8 mouse cellular contexts compared by ENCODE assay signal in the genomic region with DNA sequence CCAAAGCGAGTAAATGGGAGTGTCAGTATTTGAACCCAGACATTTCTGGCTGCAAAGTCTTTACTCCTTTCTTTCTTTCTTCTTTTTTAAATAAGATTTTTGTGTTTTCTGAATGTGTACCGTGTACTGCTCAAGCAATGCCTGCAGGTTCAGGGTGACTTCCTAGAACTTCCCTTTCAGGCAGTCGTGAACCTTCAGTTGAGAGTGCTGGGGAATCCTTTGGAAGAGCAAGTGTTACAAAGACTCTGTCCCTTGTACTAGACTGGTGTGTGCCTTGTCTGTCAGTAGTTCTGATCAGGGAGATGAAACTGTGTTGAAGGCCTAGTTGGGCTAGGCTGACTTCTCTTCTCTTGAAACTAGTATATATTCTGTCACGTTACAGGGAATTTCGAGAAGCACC. TPM values are rescaled to one million over a fixed set of nuclear protein-coding genes. Genes with fewer than 3 reads are reported as not detected.
DNase-seq lines count a peak whose midpoint lies in the region; ATAC-seq lines count a peak whose summit lies in the region.

No protein-coding gene starts in this region.

- intact Hi-C loops in left cerebral cortex, postnatal 25 days (cut with DNase I), result loop anchor here (1.0 kb wide), 1 partner anchor 22 kb away; the partner anchor contains the start of gene Vamp1

- H3K27me3 ChIP-seq in lung, embryonic 15.5 days, result no peaks in the 10 kb centered on the region
- no peaks in the 10 kb centered on the region for H3K27me3 ChIP-seq in embryonic facial prominence, embryonic 11.5 days (ENCODE audit: control insufficient read depth, insufficient read depth, low read length)
- H3K27me3 ChIP-seq in intestine, embryonic 15.5 days (replicated peaks), result no peaks in the 10 kb centered on the region
- H3K27me3 ChIP-seq in neural tube, embryonic 14.5 days (ENCODE audit: control insufficient read depth, insufficient read depth, low read length), result no peaks in the 10 kb centered on the region

- DNase-seq in lung, postnatal 10 days, result no peak
- no peak for DNase-seq in embryonic facial prominence, embryonic 11.5 days (ENCODE audit: low spot score)
- no peak for DNase-seq in left cerebral cortex, postnatal 25 days (ENCODE audit: low spot score in 2 of 2)
- no peak for DNase-seq in spleen, adult 12 weeks (ENCODE audit: low spot score)
- no peak for DNase-seq in kidney, adult 11 months

- WGBS in lung, embryonic 15.5 days, result 25% methylated on average over 5 of the region's 5 CpGs
- WGBS in embryonic facial prominence, embryonic 11.5 days, result 45% methylated on average over 5 of the region's 5 CpGs
- WGBS in intestine, embryonic 15.5 days, result 36% methylated on average over 5 of the region's 5 CpGs
- 48% methylated on average over 5 of the region's 5 CpGs for WGBS in neural tube, embryonic 14.5 days

- no peak for ATAC-seq in lung, embryonic 15.5 days (ENCODE audit: borderline replicate concordance, extremely low read depth, low FRiP score, low TSS enrichment)
- ATAC-seq in embryonic facial prominence, embryonic 11.5 days (replicated peaks; ENCODE audit: insufficient number of reproducible peaks, low FRiP score, low TSS enrichment, low read depth), result no peak
- no peak for ATAC-seq in intestine, embryonic 15.5 days
- no peak for ATAC-seq in neural tube, embryonic 14.5 days (ENCODE audit: low read depth)

- H3K9ac ChIP-seq in lung, embryonic 15.5 days, result peak overlapping the region; percentile 80
- peak overlapping the region; percentile 80 for H3K9ac ChIP-seq in embryonic facial prominence, embryonic 11.5 days (replicated peaks; ENCODE audit: low read length)
- H3K9ac ChIP-seq in intestine, embryonic 15.5 days, result peak overlapping the region; percentile 72
- peak overlapping the region; percentile 70 for H3K9ac ChIP-seq in neural tube, embryonic 14.5 days (replicated peaks; ENCODE audit: low read depth, low read length)

- H3K9me3 ChIP-seq in lung, embryonic 15.5 days, result no peaks in the 10 kb centered on the region
- H3K9me3 ChIP-seq in embryonic facial prominence, embryonic 11.5 days (replicated peaks; ENCODE audit: control insufficient read depth, low read length), result no peaks in the 10 kb centered on the region
- no peaks in the 10 kb centered on the region for H3K9me3 ChIP-seq in intestine, embryonic 15.5 days
- no peaks in the 10 kb centered on the region for H3K9me3 ChIP-seq in neural tube, embryonic 14.5 days (ENCODE audit: control insufficient read depth, low read length)

- peak overlapping the region; percentile 66 for H3K4me2 ChIP-seq in lung, embryonic 15.5 days
- peak overlapping the region; percentile 79 for H3K4me2 ChIP-seq in embryonic facial prominence, embryonic 11.5 days (ENCODE audit: low read depth, low read length)
- H3K4me2 ChIP-seq in intestine, embryonic 15.5 days (replicated peaks), result peak overlapping the region; percentile 71
- peak overlapping the region; percentile 90 for H3K4me2 ChIP-seq in neural tube, embryonic 14.5 days (ENCODE audit: low read depth, low read length)

- peak overlapping the region; percentile 99 for H3K27ac ChIP-seq in lung, embryonic 15.5 days
- no peak overlapping the region for H3K27ac ChIP-seq in embryonic facial prominence, embryonic 11.5 days (replicated peaks; ENCODE audit: low read depth, low read length)
- H3K27ac ChIP-seq in intestine, embryonic 15.5 days, result peak overlapping the region; percentile 100; the same call in 1 of the 2 replicates
- peak overlapping the region; percentile 97 for H3K27ac ChIP-seq in neural tube, embryonic 14.5 days (ENCODE audit: low read depth, low read length)

- peaks cover 22% of the 10 kb centered on the region for H3K4me1 ChIP-seq in lung, embryonic 15.5 days
- H3K4me1 ChIP-seq in embryonic facial prominence, embryonic 11.5 days (ENCODE audit: control insufficient read depth, insufficient read depth, low read length), result peaks cover 3% of the 10 kb centered on the region; the same call in 1 of the 2 replicates
- no peaks in the 10 kb centered on the region; the same call in 1 of the 2 replicates for H3K4me1 ChIP-seq in intestine, embryonic 15.5 days (replicated peaks)
- H3K4me1 ChIP-seq in neural tube, embryonic 14.5 days (ENCODE audit: control insufficient read depth, insufficient read depth, low read length), result peaks cover 6% of the 10 kb centered on the region; the same call in 1 of the 2 replicates

- peaks cover 42% of the 10 kb centered on the region for H3K36me3 ChIP-seq in lung, embryonic 15.5 days
- peaks cover 6% of the 10 kb centered on the region for H3K36me3 ChIP-seq in embryonic facial prominence, embryonic 11.5 days (replicated peaks; ENCODE audit: control insufficient read depth, insufficient read depth, low read depth, low read length)
- peaks cover 14% of the 10 kb centered on the region; the same call in 1 of the 2 replicates for H3K36me3 ChIP-seq in intestine, embryonic 15.5 days
- peaks cover 6% of the 10 kb centered on the region; the same call in 1 of the 2 replicates for H3K36me3 ChIP-seq in neural tube, embryonic 14.5 days (ENCODE audit: control insufficient read depth, insufficient read depth, low read length)

- H3K4me3 ChIP-seq in lung, embryonic 15.5 days, result peak overlapping the region; percentile 64
- peak overlapping the region; percentile 72 for H3K4me3 ChIP-seq in embryonic facial prominence, embryonic 11.5 days (ENCODE audit: low read depth, low read length)
- H3K4me3 ChIP-seq in intestine, embryonic 15.5 days (replicated peaks), result peak overlapping the region; percentile 70
- H3K4me3 ChIP-seq in neural tube, embryonic 14.5 days (ENCODE audit: low read depth, low read length), result peak overlapping the region; percentile 66

RNA-seq across cellular contexts. Expression of gene Mrpl51, which starts 1.2 kb away (rescaled TPM):
- polyA plus RNA-seq in lung, embryonic 15.5 days (2015; fragmentation: Nextera tagmentation; extraction: Ambion mirVana), result 208 and 224 TPM in 2 replicates
- 205 and 217 TPM in 2 replicates for polyA plus RNA-seq in embryonic facial prominence, embryonic 11.5 days (2014; fragmentation: Nextera tagmentation; extraction: Ambion mirVana)
- polyA plus RNA-seq in intestine, embryonic 15.5 days (2015; fragmentation: Nextera tagmentation; extraction: Ambion mirVana), result 267 and 273 TPM in 2 replicates
- 135 and 138 TPM in 2 replicates for polyA plus RNA-seq in neural tube, embryonic 14.5 days (2014; fragmentation: Nextera tagmentation; extraction: Ambion mirVana)
- 10 to 100 TPM; 70.4 to 73.6 TPM for total RNA-seq in left cerebral cortex, postnatal 25 days (2021)

RNA-seq across cellular contexts. Expression of gene Ncapd2, which starts 1.3 kb away (rescaled TPM):
- polyA plus RNA-seq in lung, embryonic 15.5 days (2015; fragmentation: Nextera tagmentation; extraction: Ambion mirVana), result 136 and 139 TPM in 2 replicates
- polyA plus RNA-seq in embryonic facial prominence, embryonic 11.5 days (2014; fragmentation: Nextera tagmentation; extraction: Ambion mirVana), result 135 and 136 TPM in 2 replicates
- polyA plus RNA-seq in intestine, embryonic 15.5 days (2015; fragmentation: Nextera tagmentation; extraction: Ambion mirVana), result 83.3 and 96.9 TPM in 2 replicates
- polyA plus RNA-seq in neural tube, embryonic 14.5 days (2014; fragmentation: Nextera tagmentation; extraction: Ambion mirVana), result 22.6 and 46.4 TPM in 2 replicates
- 10 to 100 TPM; 18.9 to 25.6 TPM for total RNA-seq in left cerebral cortex, postnatal 25 days (2021)

RNA-seq across cellular contexts. Expression of gene Vamp1, which starts 22.5 kb away (rescaled TPM):
- 4.2 and 5.4 TPM in 2 replicates for polyA plus RNA-seq in lung, embryonic 15.5 days (2015; fragmentation: Nextera tagmentation; extraction: Ambion mirVana)
- polyA plus RNA-seq in embryonic facial prominence, embryonic 11.5 days (2014; fragmentation: Nextera tagmentation; extraction: Ambion mirVana), result 1.2 and 1.4 TPM in 2 replicates
- 4.6 and 5.3 TPM in 2 replicates for polyA plus RNA-seq in intestine, embryonic 15.5 days (2015; fragmentation: Nextera tagmentation; extraction: Ambion mirVana)
- polyA plus RNA-seq in neural tube, embryonic 14.5 days (2014; fragmentation: Nextera tagmentation; extraction: Ambion mirVana), result 14.1 and 21.2 TPM in 2 replicates
- 10 to 100 TPM; 87.8 to 97.9 TPM for total RNA-seq in left cerebral cortex, postnatal 25 days (2021)

RNA-seq across cellular contexts. Expression of gene Gapdh, which starts 26.6 kb away (rescaled TPM):
- polyA plus RNA-seq in lung, embryonic 15.5 days (2015; fragmentation: Nextera tagmentation; extraction: Ambion mirVana), result 1,765 and 1,844 TPM in 2 replicates
- polyA plus RNA-seq in embryonic facial prominence, embryonic 11.5 days (2014; fragmentation: Nextera tagmentation; extraction: Ambion mirVana), result 2,314 and 2,539 TPM in 2 replicates
- polyA plus RNA-seq in intestine, embryonic 15.5 days (2015; fragmentation: Nextera tagmentation; extraction: Ambion mirVana), result 2,230 and 2,316 TPM in 2 replicates
- polyA plus RNA-seq in neural tube, embryonic 14.5 days (2014; fragmentation: Nextera tagmentation; extraction: Ambion mirVana), result 1,265 and 1,492 TPM in 2 replicates
- 1,000 to 10,000 TPM; 2,469 to 2,584 TPM for total RNA-seq in left cerebral cortex, postnatal 25 days (2021)

RNA-seq across cellular contexts. Expression of gene Tapbpl, which starts 38.8 kb away (rescaled TPM):
- 7.0 and 10.9 TPM in 2 replicates for polyA plus RNA-seq in lung, embryonic 15.5 days (2015; fragmentation: Nextera tagmentation; extraction: Ambion mirVana)
- polyA plus RNA-seq in embryonic facial prominence, embryonic 11.5 days (2014; fragmentation: Nextera tagmentation; extraction: Ambion mirVana), result 1.0 and 1.1 TPM in 2 replicates
- polyA plus RNA-seq in intestine, embryonic 15.5 days (2015; fragmentation: Nextera tagmentation; extraction: Ambion mirVana), result 8.7 and 10.7 TPM in 2 replicates
- polyA plus RNA-seq in neural tube, embryonic 14.5 days (2014; fragmentation: Nextera tagmentation; extraction: Ambion mirVana), result 5.0 and 5.1 TPM in 2 replicates
- total RNA-seq in left cerebral cortex, postnatal 25 days (2021), result 1 to 10 TPM; 3.5 to 4.0 TPM
